Mouse (Mus musculus): ENCODE data around the gene Cyp2b23. TPM values are rescaled to one million over a fixed set of nuclear protein-coding genes. Genes with fewer than 3 reads are reported as not detected.

Cyp2b23 gene
- polyA plus RNA-seq (2017; shearing (Covaris generic)) = not detected

GRCm38 (mm10) chr7:26686337-26686736 is at the start of gene Cyp2b23:
TSS of gene Cyp2b23 (minus strand) at chr7:26686437.

DNA sequence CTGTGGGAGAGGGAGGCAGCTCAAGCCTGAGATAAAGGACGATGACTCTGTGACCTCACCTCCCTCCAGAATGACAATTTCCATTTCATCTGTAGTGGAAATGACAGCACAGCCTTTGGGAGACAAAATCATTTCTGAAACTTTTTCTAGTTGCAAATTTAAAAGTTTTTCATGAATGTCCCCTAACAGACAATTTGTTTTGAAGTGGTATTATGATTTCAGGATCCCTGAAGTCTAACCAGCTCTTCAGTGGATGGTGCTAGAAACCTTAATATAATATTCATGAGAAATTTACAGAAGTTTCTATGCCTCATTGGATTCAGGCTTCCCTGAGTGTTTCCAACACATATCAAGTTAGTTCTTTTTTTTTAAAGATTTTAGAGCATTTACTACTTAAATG is 67.9 kb downstream of the Cyp2b23 start, which contains the start of gene Vmn1r185:
Vmn1r185 (minus strand) TSS at position 101 of the 400 bp plus-strand sequence.

Other genes with a start within 250 kb of the Cyp2b23 start
- gene Nlrp9a, start 151.4 kb downstream of the Cyp2b23 start, polyA plus RNA-seq (2017; shearing (Covaris generic)) = not detected
- under 1 TPM in 1 of 2 experiments, not detected in 1; 0.09 TPM for gene Vmn1r185, start 68.0 kb downstream of the Cyp2b23 start, polyA plus RNA-seq (2017; shearing (Covaris generic))
- gene Cyp2b19, start 70.7 kb upstream of the Cyp2b23 start, polyA plus RNA-seq (2017; shearing (Covaris generic)) = under 1 TPM in 1 of 2 experiments, not detected in 1; 0.34 TPM
- gene Cyp2g1, start 122.5 kb upstream of the Cyp2b23 start, polyA plus RNA-seq (2017; shearing (Covaris generic)) = not detected
- not detected for gene Cyp2a5, start 148.9 kb upstream of the Cyp2b23 start, polyA plus RNA-seq (2017; shearing (Covaris generic))

All from activated CD4-positive, CD25-positive, alpha-beta regulatory T cell (primary cell).